Mouse (Mus musculus): ENCODE measurements around the gene Celf3. TPM values are rescaled to one million over a fixed set of nuclear protein-coding genes. Genes with fewer than 3 reads are reported as not detected.

Celf3 gene
- polyA plus RNA-seq, 1 experiment from 2014 or later: 1.7 TPM

Other genes starting within 250 kb of the Celf3 start
- gene Gm4778, start 214.3 kb upstream of the Celf3 start, polyA plus RNA-seq (2015; fragmentation: Nextera tagmentation; extraction: Ambion mirVana): not detected in 2 replicates
- gene Them4, start 168.2 kb upstream of the Celf3 start, polyA plus RNA-seq (2015; fragmentation: Nextera tagmentation; extraction: Ambion mirVana): 12.4 and 13.0 TPM in 2 replicates
- 0.14 TPM in 1 of 2 replicates, not detected in the other for gene Them5, start 136.2 kb upstream of the Celf3 start, polyA plus RNA-seq (2015; fragmentation: Nextera tagmentation; extraction: Ambion mirVana)
- gene C2cd4d, start 115.9 kb upstream of the Celf3 start, polyA plus RNA-seq (2015; fragmentation: Nextera tagmentation; extraction: Ambion mirVana): 0.22 and 0.54 TPM in 2 replicates
- 10.1 and 15.1 TPM in 2 replicates for gene Rorc, start 105.5 kb upstream of the Celf3 start, polyA plus RNA-seq (2015; fragmentation: Nextera tagmentation; extraction: Ambion mirVana)
- 0.27 and 0.46 TPM in 2 replicates for gene Lingo4, start 79.8 kb upstream of the Celf3 start, polyA plus RNA-seq (2015; fragmentation: Nextera tagmentation; extraction: Ambion mirVana)
- 10.1 and 12.2 TPM in 2 replicates for gene Tdrkh, start 65.0 kb upstream of the Celf3 start, polyA plus RNA-seq (2015; fragmentation: Nextera tagmentation; extraction: Ambion mirVana)
- gene Mrpl9, start 35.0 kb upstream of the Celf3 start, polyA plus RNA-seq (2015; fragmentation: Nextera tagmentation; extraction: Ambion mirVana): 64.6 and 71.6 TPM in 2 replicates
- gene Oaz3, start 34.4 kb upstream of the Celf3 start, polyA plus RNA-seq (2015; fragmentation: Nextera tagmentation; extraction: Ambion mirVana): 0.49 and 0.72 TPM in 2 replicates
- 4.7 and 5.0 TPM in 2 replicates for gene Riiad1, start 2.0 kb downstream of the Celf3 start, polyA plus RNA-seq (2015; fragmentation: Nextera tagmentation; extraction: Ambion mirVana)
- gene Snx27, start 104.4 kb downstream of the Celf3 start, polyA plus RNA-seq (2015; fragmentation: Nextera tagmentation; extraction: Ambion mirVana): 30.5 and 31.2 TPM in 2 replicates
- not detected in 2 replicates for gene Gm10972, start 164.8 kb downstream of the Celf3 start, polyA plus RNA-seq (2015; fragmentation: Nextera tagmentation; extraction: Ambion mirVana)
- gene Tuft1, start 180.6 kb downstream of the Celf3 start, polyA plus RNA-seq (2015; fragmentation: Nextera tagmentation; extraction: Ambion mirVana): 6.4 and 7.0 TPM in 2 replicates
- gene Selenbp2, start 215.3 kb downstream of the Celf3 start, polyA plus RNA-seq (2015; fragmentation: Nextera tagmentation; extraction: Ambion mirVana): 4.0 and 4.3 TPM in 2 replicates

All from heart, embryonic 16.5 days (tissue).